Comparison of ENCODE assay signal across 17 mouse cellular contexts in genomic region chr15:25376914-25377313, GRCm38 (mm10). TPM values are rescaled to one million over a fixed set of nuclear protein-coding genes. Genes with fewer than 3 reads are reported as not detected.
DNase-seq lines count a peak whose midpoint lies in the region; ATAC-seq and TF ChIP-seq lines count a peak whose summit lies in the region.
"Had no signal": no experiment of that assay in that cellular context is flagged by ENCODE, and none has a peak within 500 bp of the region (broad histone marks: within the 10 kb centered on the region; RNA-seq: fewer than 3 reads in every experiment).

No protein-coding gene starts in this region.

- no peak for DNase-seq in embryonic facial prominence, embryonic 14.5 days (ENCODE audit: low spot score)
- no peak for DNase-seq in left cerebral cortex, adult 11 months (ENCODE audit: low spot score)
- no peak for DNase-seq in cerebellum, adult 2 months
- DNase-seq: adrenal gland, adult 2 months; gastrocnemius, postnatal 36 days; lung, postnatal 36 days; spleen, adult 18-20 months; thymus, adult 18-20 months had no signal

- no peak overlapping the region for H3K4me2 ChIP-seq in kidney, embryonic 14.5 days (replicated peaks; ENCODE audit: low read depth, low read length)
- H3K4me2 ChIP-seq in kidney, embryonic 16.5 days (replicated peaks; ENCODE audit: low read depth, low read length): no peak overlapping the region
- no peak overlapping the region for H3K4me2 ChIP-seq in embryonic facial prominence, embryonic 14.5 days (ENCODE audit: low read depth, low read length)
- H3K4me2 ChIP-seq in hindbrain, embryonic 15.5 days: peak overlapping the region; percentile 14; the same call in 1 of the 2 replicates
- 0 out of 2 replicates have a peak overlapping the region, but pooled peaks have one; percentile 9 for H3K4me2 ChIP-seq in neural tube, embryonic 13.5 days
- H3K4me2 ChIP-seq: intestine, embryonic 15.5 days; liver, embryonic 11.5 days had no signal

- no peaks in the 10 kb centered on the region for H3K27me3 ChIP-seq in kidney, embryonic 14.5 days (ENCODE audit: control insufficient read depth, insufficient read depth, low read length)
- no peaks in the 10 kb centered on the region for H3K27me3 ChIP-seq in kidney, embryonic 16.5 days (ENCODE audit: insufficient read depth, low read length)
- no peaks in the 10 kb centered on the region for H3K27me3 ChIP-seq in embryonic facial prominence, embryonic 14.5 days (replicated peaks; ENCODE audit: control insufficient read depth, insufficient read depth, low read length)
- no peaks in the 10 kb centered on the region for H3K27me3 ChIP-seq in hindbrain, embryonic 15.5 days
- no peaks in the 10 kb centered on the region for H3K27me3 ChIP-seq in neural tube, embryonic 13.5 days
- H3K27me3 ChIP-seq in cerebellum, adult 2 months (ENCODE audit: control insufficient read depth, insufficient read depth, low read length): no peaks in the 10 kb centered on the region; the same call in 1 of the 2 replicates
- H3K27me3 ChIP-seq: intestine, embryonic 15.5 days had no signal

- WGBS in kidney, embryonic 14.5 days: 50% methylated on average over 3 of the region's 3 CpGs
- 50% methylated on average over 3 of the region's 3 CpGs for WGBS in kidney, embryonic 16.5 days
- 51% methylated on average over 3 of the region's 3 CpGs for WGBS in embryonic facial prominence, embryonic 14.5 days
- 26% methylated on average over 3 of the region's 3 CpGs for WGBS in hindbrain, embryonic 15.5 days
- 37% methylated on average over 3 of the region's 3 CpGs for WGBS in neural tube, embryonic 13.5 days
- WGBS in cerebellum, adult 2 months: 59% methylated on average over 3 of the region's 3 CpGs

- peak; percentile 56; the same call in 1 of the 2 replicates for ATAC-seq in kidney, embryonic 14.5 days (ENCODE audit: low FRiP score, low TSS enrichment)
- no peak; the same call in 1 of the 2 replicates for ATAC-seq in kidney, embryonic 16.5 days (ENCODE audit: low FRiP score, low TSS enrichment)
- peak; percentile 27; the same call in 1 of the 2 replicates for ATAC-seq in embryonic facial prominence, embryonic 14.5 days (ENCODE audit: low read depth)
- ATAC-seq in hindbrain, embryonic 15.5 days (ENCODE audit: low FRiP score, low read depth): peak; percentile 47; the same call in 1 of the 2 replicates
- ATAC-seq in neural tube, embryonic 13.5 days (ENCODE audit: low read depth): peak; percentile 40
- ATAC-seq in monocyte, adult 5-6 weeks (replicated peaks; ENCODE audit: insufficient number of reproducible peaks, low FRiP score, low TSS enrichment, poor library complexity, severe bottlenecking): no peak
- ATAC-seq: intestine, embryonic 15.5 days had no signal

- TF ChIP-seq CTCF in cerebellum, adult 2 months (IDR thresholded peaks at IDR 0.05; ENCODE audit: borderline replicate concordance, insufficient read depth, low read depth, low read length): no peak

- no peaks in the 10 kb centered on the region for H3K9me3 ChIP-seq in kidney, embryonic 14.5 days (ENCODE audit: control insufficient read depth, low read length)
- no peaks in the 10 kb centered on the region for H3K9me3 ChIP-seq in kidney, embryonic 16.5 days (ENCODE audit: low read length)
- H3K9me3 ChIP-seq in embryonic facial prominence, embryonic 14.5 days (ENCODE audit: control insufficient read depth, low read length): no peaks in the 10 kb centered on the region
- H3K9me3 ChIP-seq in hindbrain, embryonic 15.5 days: no peaks in the 10 kb centered on the region
- no peaks in the 10 kb centered on the region for H3K9me3 ChIP-seq in neural tube, embryonic 13.5 days
- H3K9me3 ChIP-seq: intestine, embryonic 15.5 days had no signal

- H3K9ac ChIP-seq in kidney, embryonic 14.5 days (ENCODE audit: low read depth, low read length): no peak overlapping the region
- H3K9ac ChIP-seq in kidney, embryonic 16.5 days (replicated peaks; ENCODE audit: low read length): no peak overlapping the region
- H3K9ac ChIP-seq in embryonic facial prominence, embryonic 14.5 days (ENCODE audit: low read depth, low read length): no peak overlapping the region
- H3K9ac ChIP-seq in hindbrain, embryonic 15.5 days: no peak overlapping the region
- no peak overlapping the region for H3K9ac ChIP-seq in neural tube, embryonic 13.5 days
- H3K9ac ChIP-seq: intestine, embryonic 15.5 days had no signal

- 0 out of 2 replicates have a peak, but pooled peaks cover 7% of the 10 kb centered on the region for H3K4me1 ChIP-seq in kidney, embryonic 14.5 days (ENCODE audit: control insufficient read depth, insufficient read depth, low read length)
- H3K4me1 ChIP-seq in kidney, embryonic 16.5 days (ENCODE audit: insufficient read depth, low read length): peaks cover 6% of the 10 kb centered on the region; the same call in 1 of the 2 replicates
- H3K4me1 ChIP-seq in embryonic facial prominence, embryonic 14.5 days (ENCODE audit: control insufficient read depth, insufficient read depth, low read length): peaks cover 8% of the 10 kb centered on the region; the same call in 1 of the 2 replicates
- peaks cover 82% of the 10 kb centered on the region for H3K4me1 ChIP-seq in hindbrain, embryonic 15.5 days (replicated peaks)
- H3K4me1 ChIP-seq in neural tube, embryonic 13.5 days (replicated peaks): peaks cover 93% of the 10 kb centered on the region
- H3K4me1 ChIP-seq in cerebellum, adult 2 months (ENCODE audit: control insufficient read depth, insufficient read depth, low read length): no peaks in the 10 kb centered on the region

- H3K27ac ChIP-seq in kidney, embryonic 14.5 days (ENCODE audit: low read depth, low read length): no peak overlapping the region
- H3K27ac ChIP-seq in kidney, embryonic 16.5 days (ENCODE audit: low read length): no peak overlapping the region
- no peak overlapping the region for H3K27ac ChIP-seq in embryonic facial prominence, embryonic 14.5 days (replicated peaks; ENCODE audit: low read depth, low read length)
- peak overlapping the region; percentile 20; the same call in 1 of the 2 replicates for H3K27ac ChIP-seq in hindbrain, embryonic 15.5 days (replicated peaks)
- H3K27ac ChIP-seq in neural tube, embryonic 13.5 days (replicated peaks): peak overlapping the region; percentile 50
- H3K27ac ChIP-seq in cerebellum, adult 2 months (ENCODE audit: insufficient read depth, low read length): no peak overlapping the region
- H3K27ac ChIP-seq: intestine, embryonic 15.5 days had no signal

- H3K4me3 ChIP-seq in kidney, embryonic 14.5 days (ENCODE audit: low read length): no peak overlapping the region
- no peak overlapping the region for H3K4me3 ChIP-seq in kidney, embryonic 16.5 days (ENCODE audit: low read length)
- no peak overlapping the region for H3K4me3 ChIP-seq in embryonic facial prominence, embryonic 14.5 days (ENCODE audit: low read depth, low read length)
- H3K4me3 ChIP-seq in hindbrain, embryonic 15.5 days: no peak overlapping the region
- H3K4me3 ChIP-seq in neural tube, embryonic 13.5 days: no peak overlapping the region
- H3K4me3 ChIP-seq in cerebellum, adult 2 months (replicated peaks; ENCODE audit: insufficient read depth, low read depth, low read length): no peak overlapping the region
- H3K4me3 ChIP-seq: erythroblast, embryonic 14.5 days; intestine, embryonic 15.5 days; myocyte had no signal

- H3K36me3 ChIP-seq in kidney, embryonic 14.5 days (ENCODE audit: control insufficient read depth, insufficient read depth, low read length): no peaks in the 10 kb centered on the region
- H3K36me3 ChIP-seq in kidney, embryonic 16.5 days (ENCODE audit: insufficient read depth, low read length): no peaks in the 10 kb centered on the region
- H3K36me3 ChIP-seq in embryonic facial prominence, embryonic 14.5 days (ENCODE audit: control insufficient read depth, insufficient read depth, low read length): peaks cover 8% of the 10 kb centered on the region; the same call in 1 of the 2 replicates
- no peaks in the 10 kb centered on the region for H3K36me3 ChIP-seq in hindbrain, embryonic 15.5 days
- peaks cover 12% of the 10 kb centered on the region; the same call in 1 of the 2 replicates for H3K36me3 ChIP-seq in neural tube, embryonic 13.5 days
- H3K36me3 ChIP-seq: intestine, embryonic 15.5 days had no signal

- TF ChIP-seq POLR2A in cerebellum, adult 2 months (IDR thresholded peaks at IDR 0.05; ENCODE audit: borderline replicate concordance, insufficient read depth, low read length): no peak

RNA-seq across cellular contexts. Expression of gene Basp1, which starts 36.6 kb away (rescaled TPM):
- 23.4 and 46.8 TPM in 2 replicates for polyA plus RNA-seq in kidney, embryonic 14.5 days (2014; fragmentation: Nextera tagmentation; extraction: Ambion mirVana)
- 14.5 and 15.4 TPM in 2 replicates for polyA plus RNA-seq in kidney, embryonic 16.5 days (2015; fragmentation: Nextera tagmentation; extraction: Ambion mirVana)
- polyA plus RNA-seq in embryonic facial prominence, embryonic 14.5 days (2014; fragmentation: Nextera tagmentation; extraction: Ambion mirVana): 52.6 and 57.0 TPM in 2 replicates
- 376 and 413 TPM in 2 replicates for polyA plus RNA-seq in hindbrain, embryonic 15.5 days (2015; fragmentation: Nextera tagmentation; extraction: Ambion mirVana)
- polyA plus RNA-seq in neural tube, embryonic 13.5 days (2015; fragmentation: Nextera tagmentation; extraction: Ambion mirVana): 311 and 351 TPM in 2 replicates
- 1.6 to 17.8 TPM (median 16.7 TPM) in 3 replicates for total RNA-seq in monocyte, adult 5-6 weeks (2017)
- 58.4 and 74.3 TPM in 2 replicates for polyA plus RNA-seq in cerebellum, adult 2 months (2012; rRNA removed)

Comparison
In these comparisons a context has a peak if more than half of its experiments do, and no peak if none do; other contexts are left out.
1. ATAC-seq: peak in kidney, embryonic 14.5 days (single experiment), embryonic facial prominence, embryonic 14.5 days (single experiment), hindbrain, embryonic 15.5 days (single experiment) and neural tube, embryonic 13.5 days (single experiment); none in kidney, embryonic 16.5 days (single experiment) and monocyte, adult 5-6 weeks (single experiment).
2. H3K27ac ChIP-seq: peak in hindbrain, embryonic 15.5 days (single experiment) and neural tube, embryonic 13.5 days (single experiment); none in kidney, embryonic 14.5 days (single experiment), kidney, embryonic 16.5 days (single experiment), embryonic facial prominence, embryonic 14.5 days (single experiment) and cerebellum, adult 2 months (single experiment).
3. H3K4me2 ChIP-seq: peak in hindbrain, embryonic 15.5 days (single experiment) and neural tube, embryonic 13.5 days (single experiment); none in kidney, embryonic 14.5 days (single experiment), kidney, embryonic 16.5 days (single experiment) and embryonic facial prominence, embryonic 14.5 days (single experiment).